Mouse (Mus musculus): ENCODE measurements at regions not wholly inside any gene's neighbourhood (a gene's known extent, or its start where the extent isn't known, plus 50 kb on each side); places are given as distances from the start of the nearest gene placed in this dataset.
A peak's percentile ranks its signal among the peaks of the same experiment; 100 is the strongest.

DNA sequence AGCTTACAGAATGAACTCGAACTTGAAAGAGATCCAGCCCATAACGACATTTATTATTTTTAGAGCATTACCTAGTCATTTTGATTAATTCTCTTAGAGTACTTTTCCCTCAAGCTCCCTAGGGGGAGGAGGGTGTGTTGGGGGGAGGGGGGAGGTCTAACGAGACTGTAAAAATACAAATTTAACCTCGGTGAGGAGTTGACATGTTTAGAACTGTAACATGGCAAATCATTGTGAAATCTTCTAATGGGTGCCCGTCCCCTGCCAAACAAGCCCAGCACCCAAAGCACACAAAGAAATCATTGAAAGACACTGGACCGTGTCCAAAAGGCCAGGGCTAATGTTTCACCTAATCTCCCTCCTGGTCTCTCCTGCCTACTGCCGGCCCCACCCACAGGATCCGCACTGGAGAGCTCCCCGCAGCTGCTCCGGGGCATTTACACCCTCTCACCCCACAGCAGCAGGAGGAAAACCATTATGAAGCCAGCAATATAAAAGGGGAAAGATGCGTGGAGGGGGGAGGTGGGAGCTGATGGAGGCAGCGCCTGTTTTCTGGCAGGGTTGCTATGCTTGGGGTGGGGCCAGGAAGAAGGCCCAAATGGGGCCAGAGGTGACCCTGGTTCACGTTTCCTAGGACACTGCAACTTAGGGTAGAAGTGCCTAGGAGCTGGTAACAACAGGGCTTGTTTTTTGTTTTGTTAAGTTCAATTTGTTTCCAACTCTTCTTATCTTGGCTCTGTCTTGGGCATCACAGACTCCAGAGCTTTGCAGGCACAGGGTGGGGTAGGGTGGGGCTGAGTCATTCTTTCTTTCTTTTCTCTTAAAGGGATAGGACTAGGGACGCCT, 223.5 kb upstream of the Klf3 start:
- Histone ChIP-seq H3K27me3 (ENCODE audit: control insufficient read depth, insufficient read depth, low read length) (no peaks in the 10 kb centered on the region), H3K27ac (ENCODE audit: low read length) (peak overlapping the region; percentile 93), H3K4me2 (ENCODE audit: low read depth, low read length) (peak overlapping the region; percentile 47), H3K4me1 (ENCODE audit: control insufficient read depth, insufficient read depth, low read length) (peaks cover 41% of the 10 kb centered on the region), H3K36me3 (ENCODE audit: control insufficient read depth, insufficient read depth, low read length) (no peaks in the 10 kb centered on the region), H3K9ac (ENCODE audit: low read length) (peak overlapping the region; percentile 56), H3K9me3 (replicated peaks; ENCODE audit: control insufficient read depth, low read length) (no peaks in the 10 kb centered on the region), H3K4me3 (replicated peaks; ENCODE audit: low read length) (0 out of 2 replicates have a peak overlapping the region, but pooled peaks have one; percentile 4)
- WGBS = 4% methylated on average over 14 of the region's 14 CpGs
- ATAC-seq (ENCODE audit: insufficient read depth, low FRiP score) = peak; percentile 91

DNA sequence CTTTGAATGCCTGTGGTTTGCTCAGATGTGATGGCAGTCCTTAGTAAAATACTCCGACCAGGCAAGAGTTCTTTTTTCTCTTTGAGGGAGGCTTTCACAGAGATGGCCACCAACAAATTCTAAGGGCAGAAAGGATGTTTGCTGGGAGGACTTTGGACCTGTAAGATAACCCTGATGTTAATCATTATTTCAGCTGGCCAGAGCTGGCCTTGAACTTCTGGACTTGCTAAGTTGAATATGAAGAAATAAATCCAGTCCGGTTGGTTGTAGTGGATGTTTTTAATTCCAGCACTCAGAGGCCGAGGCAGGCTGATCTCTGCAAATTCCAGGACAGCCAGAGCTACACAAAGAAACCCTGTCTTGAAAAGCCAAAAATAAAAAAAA, 222.9 kb upstream of the Klf3 start:
- 60% methylated on average over 3 of the region's 3 CpGs for WGBS
- Histone ChIP-seq H3K4me2 (ENCODE audit: low read depth, low read length) (peak overlapping the region; percentile 47), H3K9me3 (replicated peaks; ENCODE audit: control insufficient read depth, low read length) (no peaks in the 10 kb centered on the region), H3K4me1 (ENCODE audit: control insufficient read depth, insufficient read depth, low read length) (peaks cover 41% of the 10 kb centered on the region), H3K9ac (ENCODE audit: low read length) (peak overlapping the region; percentile 56; the same call in 1 of the 2 replicates), H3K4me3 (replicated peaks; ENCODE audit: low read length) (no peak overlapping the region), H3K27ac (ENCODE audit: low read length) (peak overlapping the region; percentile 93), H3K27me3 (ENCODE audit: control insufficient read depth, insufficient read depth, low read length) (no peaks in the 10 kb centered on the region), H3K36me3 (ENCODE audit: control insufficient read depth, insufficient read depth, low read length) (no peaks in the 10 kb centered on the region)
- ATAC-seq (ENCODE audit: insufficient read depth, low FRiP score) = no peak

DNA sequence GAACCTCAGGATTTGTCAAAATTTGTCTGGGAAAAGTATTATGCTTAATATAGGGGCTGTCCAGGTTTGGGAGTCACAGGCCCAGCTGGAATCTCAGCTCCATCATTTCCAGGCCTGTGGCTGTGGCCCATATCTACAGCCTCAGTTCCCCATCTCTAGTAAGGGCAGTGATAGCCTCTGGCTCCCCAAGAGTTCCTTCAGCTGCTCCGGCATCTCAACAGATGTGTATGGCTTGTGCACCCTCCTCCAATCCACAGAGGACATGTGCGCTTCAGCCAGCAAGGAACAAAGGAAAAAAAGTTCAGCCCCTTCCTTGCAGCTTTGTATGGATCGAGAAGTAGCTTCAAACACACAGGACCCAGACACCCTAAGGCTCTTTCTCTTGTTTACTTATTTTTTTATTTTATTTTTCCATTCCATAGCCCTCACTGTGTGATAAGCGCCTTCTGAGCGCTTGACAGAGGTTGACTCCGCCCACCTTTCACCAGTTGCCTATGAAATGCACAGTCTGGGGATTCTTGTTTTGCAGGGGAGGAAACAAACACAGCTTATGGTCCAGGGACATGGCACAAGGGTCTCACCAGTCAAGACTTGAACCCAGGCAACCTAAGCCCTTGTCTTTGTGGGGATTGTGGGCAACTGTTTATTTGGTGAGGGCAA, 222.3 kb upstream of the Klf3 start:
- no peak overlapping the region for H3K4me3 ChIP-seq (replicated peaks; ENCODE audit: low read length)
- H3K4me1 ChIP-seq (ENCODE audit: control insufficient read depth, insufficient read depth, low read length) = peaks cover 41% of the 10 kb centered on the region
- H3K9ac ChIP-seq (ENCODE audit: low read length) = no peak overlapping the region
- WGBS = 84% methylated on average over 6 of the region's 6 CpGs
- peak overlapping the region; percentile 60 for H3K27ac ChIP-seq (ENCODE audit: low read length)
- H3K27me3 ChIP-seq (ENCODE audit: control insufficient read depth, insufficient read depth, low read length) = no peaks in the 10 kb centered on the region
- H3K36me3 ChIP-seq (ENCODE audit: control insufficient read depth, insufficient read depth, low read length) = no peaks in the 10 kb centered on the region
- H3K9me3 ChIP-seq (replicated peaks; ENCODE audit: control insufficient read depth, low read length) = no peaks in the 10 kb centered on the region
- no peak for ATAC-seq (ENCODE audit: insufficient read depth, low FRiP score)
- no peak overlapping the region for H3K4me2 ChIP-seq (ENCODE audit: low read depth, low read length)

DNA sequence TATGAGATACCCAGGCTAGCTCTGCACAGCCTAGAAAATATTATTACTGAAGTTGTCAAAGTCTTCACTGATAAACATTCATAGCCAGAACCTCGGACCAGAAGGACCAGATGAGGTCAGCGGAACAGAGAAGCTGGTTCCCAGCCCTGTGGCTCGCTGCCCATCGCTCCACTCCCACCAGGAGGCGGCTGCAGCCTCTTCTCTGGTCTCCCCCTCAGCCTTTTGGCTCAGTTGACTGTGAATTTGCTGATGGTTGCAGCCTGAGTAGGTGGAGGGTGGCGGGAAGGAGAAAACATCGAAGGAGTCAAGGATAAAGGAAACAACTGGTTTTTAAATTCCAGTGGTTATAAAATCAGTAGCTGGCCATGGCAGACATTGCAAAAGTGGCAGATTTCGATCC, 221.7 kb upstream of the Klf3 start:
- H3K9ac ChIP-seq (ENCODE audit: low read length) = no peak overlapping the region
- no peaks in the 10 kb centered on the region for H3K36me3 ChIP-seq (ENCODE audit: control insufficient read depth, insufficient read depth, low read length)
- 54% methylated on average over 8 of the region's 8 CpGs for WGBS
- H3K27ac ChIP-seq (ENCODE audit: low read length) = peak overlapping the region; percentile 60; the same call in 1 of the 2 replicates
- H3K4me1 ChIP-seq (ENCODE audit: control insufficient read depth, insufficient read depth, low read length) = peaks cover 38% of the 10 kb centered on the region
- H3K9me3 ChIP-seq (replicated peaks; ENCODE audit: control insufficient read depth, low read length) = no peaks in the 10 kb centered on the region
- no peak for ATAC-seq (ENCODE audit: insufficient read depth, low FRiP score)
- H3K4me2 ChIP-seq (ENCODE audit: low read depth, low read length) = no peak overlapping the region
- no peak overlapping the region for H3K4me3 ChIP-seq (replicated peaks; ENCODE audit: low read length)
- no peaks in the 10 kb centered on the region for H3K27me3 ChIP-seq (ENCODE audit: control insufficient read depth, insufficient read depth, low read length)

DNA sequence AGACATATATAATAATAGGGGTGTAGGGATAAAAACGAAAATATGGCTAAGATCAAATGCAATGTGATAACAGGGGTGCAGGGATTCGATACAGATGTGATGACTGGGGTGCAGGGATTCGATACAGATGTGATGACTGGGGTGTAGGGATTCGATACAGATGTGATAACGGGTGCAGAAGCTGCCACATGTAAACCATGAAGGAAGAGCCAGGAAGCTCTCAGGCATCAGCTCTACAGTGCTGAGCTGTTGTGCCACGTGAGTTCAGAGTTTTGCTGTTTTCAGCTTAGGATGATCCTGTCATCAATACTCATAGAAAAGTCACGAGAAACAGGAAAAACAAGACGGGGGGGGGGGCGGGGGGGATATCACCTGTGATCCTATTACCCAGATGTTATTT, 221.2 kb upstream of the Klf3 start:
- H3K9me3 ChIP-seq (replicated peaks; ENCODE audit: control insufficient read depth, low read length) = no peaks in the 10 kb centered on the region
- H3K36me3 ChIP-seq (ENCODE audit: control insufficient read depth, insufficient read depth, low read length) = no peaks in the 10 kb centered on the region
- no peak overlapping the region for H3K9ac ChIP-seq (ENCODE audit: low read length)
- peaks cover 32% of the 10 kb centered on the region for H3K4me1 ChIP-seq (ENCODE audit: control insufficient read depth, insufficient read depth, low read length)
- no peak overlapping the region for H3K27ac ChIP-seq (ENCODE audit: low read length)
- 69% methylated on average over 9 of the region's 9 CpGs for WGBS
- H3K27me3 ChIP-seq (ENCODE audit: control insufficient read depth, insufficient read depth, low read length) = no peaks in the 10 kb centered on the region
- no peak overlapping the region for H3K4me2 ChIP-seq (ENCODE audit: low read depth, low read length)
- no peak overlapping the region for H3K4me3 ChIP-seq (replicated peaks; ENCODE audit: low read length)
- ATAC-seq (ENCODE audit: insufficient read depth, low FRiP score) = no peak

DNA sequence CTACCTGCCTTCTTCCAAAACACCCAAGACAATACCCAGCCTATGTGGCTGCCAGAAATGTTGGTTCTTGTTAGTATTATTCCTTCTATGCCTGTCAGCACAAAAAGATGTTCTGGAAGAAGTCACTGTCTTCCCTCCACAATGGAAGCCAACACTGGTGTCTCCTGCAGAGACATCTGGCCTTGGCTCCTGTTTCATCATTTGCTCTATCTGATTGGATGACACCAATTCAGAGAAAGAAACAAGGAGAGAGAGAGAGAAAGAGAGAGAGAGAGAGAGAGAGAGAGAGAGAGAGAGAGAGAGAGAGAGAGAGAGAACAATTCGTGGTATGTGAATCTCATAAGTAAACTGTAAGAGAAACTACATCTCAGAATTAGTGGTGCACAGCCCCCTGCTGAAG, 218.9 kb upstream of the Klf3 start:
- 48% methylated on average over 1 of the region's 1 CpGs for WGBS

DNA sequence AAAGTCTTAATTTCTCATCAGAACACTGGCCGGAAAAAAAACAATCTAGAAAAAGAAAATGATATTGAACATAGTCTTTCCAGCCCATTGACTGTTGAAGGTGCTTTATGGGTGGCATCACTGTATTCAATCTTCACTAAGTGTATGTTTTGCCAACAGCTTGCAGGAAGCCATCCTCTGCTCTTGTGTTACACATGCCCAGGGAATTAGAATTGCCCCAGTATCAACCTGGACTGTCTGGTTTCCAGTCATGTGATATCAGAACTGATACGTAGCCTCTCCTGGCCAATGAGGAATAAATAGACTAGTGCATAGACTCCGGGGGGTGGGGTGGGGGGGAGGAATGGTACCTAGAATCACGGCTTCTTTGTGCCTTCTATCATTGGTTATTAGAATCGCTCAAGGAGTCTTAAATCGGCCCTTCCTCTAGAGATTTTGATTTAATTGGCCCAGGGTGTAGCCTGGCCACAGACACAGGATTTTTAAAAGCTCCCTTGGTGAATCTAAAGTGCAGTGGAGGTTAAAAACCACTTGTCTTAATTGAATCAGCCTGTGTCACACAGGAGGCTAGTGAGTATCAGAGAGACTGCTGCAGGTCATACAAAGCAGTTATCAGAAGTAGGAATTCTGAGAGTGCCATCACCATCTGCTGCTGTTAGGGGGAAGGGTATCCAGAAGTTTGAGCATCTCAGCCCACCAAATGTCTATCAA, 218.0 kb upstream of the Klf3 start:
- Histone ChIP-seq H3K36me3 (ENCODE audit: control insufficient read depth, insufficient read depth, low read length) (no peaks in the 10 kb centered on the region), H3K9me3 (replicated peaks; ENCODE audit: control insufficient read depth, low read length) (no peaks in the 10 kb centered on the region), H3K9ac (ENCODE audit: low read length) (no peak overlapping the region), H3K4me3 (replicated peaks; ENCODE audit: low read length) (no peak overlapping the region), H3K27me3 (ENCODE audit: control insufficient read depth, insufficient read depth, low read length) (no peaks in the 10 kb centered on the region), H3K4me2 (ENCODE audit: low read depth, low read length) (no peak overlapping the region), H3K4me1 (ENCODE audit: control insufficient read depth, insufficient read depth, low read length) (peaks cover 27% of the 10 kb centered on the region), H3K27ac (ENCODE audit: low read length) (no peak overlapping the region)
- ATAC-seq (ENCODE audit: insufficient read depth, low FRiP score) = no peak
- 82% methylated on average over 6 of the region's 6 CpGs for WGBS

More for the DNA sequence above, 218.9 kb upstream of the Klf3 start:
- H3K4me1 ChIP-seq (ENCODE audit: control insufficient read depth, insufficient read depth, low read length) = peaks cover 33% of the 10 kb centered on the region
- no peaks in the 10 kb centered on the region for H3K27me3 ChIP-seq (ENCODE audit: control insufficient read depth, insufficient read depth, low read length)
- no peak overlapping the region for H3K9ac ChIP-seq (ENCODE audit: low read length)
- no peak overlapping the region for H3K4me2 ChIP-seq (ENCODE audit: low read depth, low read length)
- no peaks in the 10 kb centered on the region for H3K36me3 ChIP-seq (ENCODE audit: control insufficient read depth, insufficient read depth, low read length)
- no peaks in the 10 kb centered on the region for H3K9me3 ChIP-seq (replicated peaks; ENCODE audit: control insufficient read depth, low read length)
- ATAC-seq (ENCODE audit: insufficient read depth, low FRiP score) = no peak
- no peak overlapping the region for H3K27ac ChIP-seq (ENCODE audit: low read length)
- no peak overlapping the region for H3K4me3 ChIP-seq (replicated peaks; ENCODE audit: low read length)

DNA sequence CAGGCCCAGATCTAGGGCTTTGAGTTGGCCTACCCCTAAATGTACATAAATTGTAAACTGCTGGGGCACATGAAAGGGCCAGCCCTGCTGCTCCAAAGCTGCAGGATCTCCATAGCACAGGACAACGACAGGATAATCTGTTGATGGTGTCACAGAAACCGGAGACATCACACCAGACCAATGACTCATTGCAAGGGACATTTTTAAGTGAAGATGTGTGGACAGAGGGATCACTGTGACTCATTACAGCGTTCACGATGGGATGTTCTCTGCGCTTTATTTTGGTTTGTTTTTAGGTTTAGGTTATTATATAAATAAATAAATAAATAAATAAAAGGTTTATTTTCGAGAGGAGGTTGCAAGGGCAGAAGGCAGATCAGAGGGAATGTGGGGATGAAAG, 216.9 kb upstream of the Klf3 start:
- no peak overlapping the region for H3K4me2 ChIP-seq (ENCODE audit: low read depth, low read length)
- peaks cover 18% of the 10 kb centered on the region for H3K4me1 ChIP-seq (ENCODE audit: control insufficient read depth, insufficient read depth, low read length)
- no peak overlapping the region for H3K27ac ChIP-seq (ENCODE audit: low read length)
- ATAC-seq (ENCODE audit: insufficient read depth, low FRiP score) = no peak
- H3K4me3 ChIP-seq (replicated peaks; ENCODE audit: low read length) = no peak overlapping the region
- no peaks in the 10 kb centered on the region for H3K9me3 ChIP-seq (replicated peaks; ENCODE audit: control insufficient read depth, low read length)
- H3K9ac ChIP-seq (ENCODE audit: low read length) = no peak overlapping the region
- H3K36me3 ChIP-seq (ENCODE audit: control insufficient read depth, insufficient read depth, low read length) = no peaks in the 10 kb centered on the region
- WGBS = 86% methylated on average over 6 of the region's 6 CpGs
- no peaks in the 10 kb centered on the region for H3K27me3 ChIP-seq (ENCODE audit: control insufficient read depth, insufficient read depth, low read length)

DNA sequence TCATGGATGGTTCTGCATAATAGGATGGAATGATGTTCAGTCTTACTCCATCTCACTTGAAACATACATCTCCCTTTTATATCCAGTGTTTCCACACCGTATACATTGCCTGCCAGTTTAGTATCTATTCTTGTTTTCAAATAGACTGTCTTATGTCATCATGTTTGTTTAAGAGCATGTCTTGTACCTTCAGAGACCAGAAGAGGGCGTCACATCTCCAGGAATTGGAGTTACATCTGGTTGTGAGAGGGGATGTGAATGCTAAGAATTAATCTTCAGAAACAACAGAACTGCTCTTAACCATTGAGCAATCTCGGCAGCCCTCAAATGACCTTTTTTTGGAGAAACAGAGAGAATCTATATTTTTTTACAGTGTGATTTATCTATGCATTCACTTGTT, 216.3 kb upstream of the Klf3 start:
- Histone ChIP-seq H3K27me3 (ENCODE audit: control insufficient read depth, insufficient read depth, low read length) (no peaks in the 10 kb centered on the region), H3K4me1 (ENCODE audit: control insufficient read depth, insufficient read depth, low read length) (peaks cover 12% of the 10 kb centered on the region), H3K4me2 (ENCODE audit: low read depth, low read length) (no peak overlapping the region), H3K36me3 (ENCODE audit: control insufficient read depth, insufficient read depth, low read length) (no peaks in the 10 kb centered on the region), H3K4me3 (replicated peaks; ENCODE audit: low read length) (no peak overlapping the region), H3K27ac (ENCODE audit: low read length) (no peak overlapping the region), H3K9me3 (replicated peaks; ENCODE audit: control insufficient read depth, low read length) (no peaks in the 10 kb centered on the region), H3K9ac (ENCODE audit: low read length) (no peak overlapping the region)
- 89% methylated on average over 3 of the region's 3 CpGs for whole genome bisulfite sequencing
- no peak for ATAC-seq (ENCODE audit: insufficient read depth, low FRiP score)
